Mouse (Mus musculus) forebrain, embryonic 14.5 days (tissue): ENCODE data around the gene Olfr1380. TPM values are rescaled to one million over a fixed set of nuclear protein-coding genes. Genes with fewer than 3 reads are reported as not detected.

ENCODE experiments used
- ATAC-seq: fragments of 200-750 bp; cut with Nextera tagmentation; 2 replicates; pipeline ENCODE4 v1.8.0; 2017; ENCODE audit warnings: mild to moderate bottlenecking, moderate library complexity
- DNase-seq: peaks from one replicate; pipeline ENCODE4 v3.0.0-alpha.2; 2015; ENCODE audit warnings: low spot score
- H3K27ac ChIP-seq: fragments of 300-500 bp; sonication (generic); 2 replicates; pipeline ENCODE4 v1.5.1; 2014; ENCODE audit warnings: low read depth, mild to moderate bottlenecking, control low read depth, low read length, moderate library complexity
- H3K27me3 ChIP-seq: fragments of 300-500 bp; sonication (generic); replicated peaks from 2 replicates; pipeline ENCODE4 v1.6.1; 2014; ENCODE audit warnings: low read length, control low read depth, mixed read lengths; ENCODE audit not compliant: control insufficient read depth, insufficient read depth
- H3K36me3 ChIP-seq: fragments of 300-500 bp; sonication (generic); 2 replicates; pipeline ENCODE4 v1.6.1; 2014; ENCODE audit warnings: low read length, control low read depth; ENCODE audit not compliant: control insufficient read depth, insufficient read depth
- H3K4me1 ChIP-seq: fragments of 300-500 bp; sonication (generic); 2 replicates; pipeline ENCODE4 v1.6.1; 2014; ENCODE audit warnings: antibody characterized with exemption, low read length, control low read depth; ENCODE audit not compliant: control insufficient read depth, insufficient read depth
- H3K4me2 ChIP-seq: fragments of 300-500 bp; sonication (generic); 2 replicates; pipeline ENCODE4 v1.6.1; 2014; ENCODE audit warnings: mild to moderate bottlenecking, control low read depth, low read length
- H3K4me3 ChIP-seq: fragments of 300-500 bp; sonication (generic); 2 replicates; pipeline ENCODE4 v1.5.1; 2014; ENCODE audit warnings: low read depth, low read length, control low read depth
- H3K9ac ChIP-seq: fragments of 300-500 bp; sonication (generic); 2 replicates; pipeline ENCODE4 v1.6.1; 2014; ENCODE audit warnings: mild to moderate bottlenecking, low read length, control low read depth, moderate library complexity
- H3K9me3 ChIP-seq: fragments of 300-500 bp; sonication (generic); replicated peaks from 2 replicates; pipeline ENCODE4 v1.6.1; 2016; ENCODE audit warnings: low read length, control low read depth, mixed read lengths; ENCODE audit not compliant: control insufficient read depth
- WGBS: fragments of 180-500 bp; shearing (Covaris S2); extraction: QIAGEN DNeasy Blood & Tissue Kit; methylation state at CpG from one replicate; pipeline ENCODE4 v1.1.7; 2014; 5-methylcytosine and 5-hydroxymethylcytosine counted together
- polyA plus RNA-seq: library from polyadenylated mRNA; unstranded; fragments of >200 nt; fragmentation: Nextera tagmentation; extraction: Ambion mirVana; gene quantifications from 2 replicates; pipeline ENCODE4 v1.2.1, GENCODE M21; 2014

The Olfr1380 gene
- polyA plus RNA-seq, 1 experiment from 2014 or later, result not detected

DNA sequence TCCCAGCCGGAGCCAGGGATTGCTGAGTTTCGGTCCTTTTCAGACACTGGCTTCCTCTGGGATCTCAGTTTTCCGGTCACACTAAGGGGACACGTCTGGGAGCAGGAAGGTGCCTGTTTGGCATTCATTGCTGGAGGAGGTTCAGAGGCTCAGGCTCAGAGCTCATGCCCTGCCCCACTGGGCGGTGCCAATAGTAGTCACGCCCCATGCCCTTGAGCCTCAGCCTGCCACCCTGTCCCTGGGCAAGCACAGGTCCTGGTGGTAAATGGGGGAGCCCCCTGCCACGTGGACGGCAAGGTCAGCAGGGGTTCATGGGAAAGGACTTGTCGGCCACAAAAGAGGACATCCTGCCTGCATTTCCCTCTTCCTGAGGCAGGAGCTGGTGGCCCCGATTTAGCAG lies 56.7 kb downstream of the Olfr1380 start:
- no peak overlapping the region for H3K27ac ChIP-seq
- no peaks in the 10 kb centered on the region for H3K4me1 ChIP-seq
- H3K4me3 ChIP-seq, result no peak overlapping the region
- H3K9ac ChIP-seq, result no peak overlapping the region
- H3K9me3 ChIP-seq, result no peaks in the 10 kb centered on the region
- H3K27me3 ChIP-seq, result peaks cover 9% of the 10 kb centered on the region
- ATAC-seq, result no peak; the same call in 1 of the 2 replicates
- no peak overlapping the region for H3K4me2 ChIP-seq
- no peak for DNase-seq
- no peaks in the 10 kb centered on the region for H3K36me3 ChIP-seq
- WGBS, result 24% methylated on average over 10 of the region's 10 CpGs

Other genes with a start within 250 kb of the Olfr1380 start
- gene Olfr1391, start 234.1 kb upstream of the Olfr1380 start, polyA plus RNA-seq, result not detected in 2 replicates
- gene Olfr1390, start 221.7 kb upstream of the Olfr1380 start, polyA plus RNA-seq, result not detected in 2 replicates
- not detected in 2 replicates for gene Olfr1389, start 133.8 kb upstream of the Olfr1380 start, polyA plus RNA-seq
- not detected in 2 replicates for gene Olfr1388, start 120.3 kb upstream of the Olfr1380 start, polyA plus RNA-seq
- not detected in 2 replicates for gene Olfr1387, start 101.5 kb upstream of the Olfr1380 start, polyA plus RNA-seq
- not detected in 2 replicates for gene Olfr1386, start 91.8 kb upstream of the Olfr1380 start, polyA plus RNA-seq
- gene Olfr1385, start 67.8 kb upstream of the Olfr1380 start, polyA plus RNA-seq, result not detected in 2 replicates
- gene Olfr1384, start 50.2 kb upstream of the Olfr1380 start, polyA plus RNA-seq, result not detected in 2 replicates
- gene Olfr1383, start 37.2 kb upstream of the Olfr1380 start, polyA plus RNA-seq, result not detected in 2 replicates
- gene Olfr1382, start 28.6 kb upstream of the Olfr1380 start, polyA plus RNA-seq, result not detected in 2 replicates
- not detected in 2 replicates for gene Olfr1381, start 13.4 kb upstream of the Olfr1380 start, polyA plus RNA-seq
- gene Flt4, start 52.4 kb downstream of the Olfr1380 start, polyA plus RNA-seq, result 1.8 TPM in 2 replicates
- not detected in 2 replicates for gene Scgb3a1, start 106.7 kb downstream of the Olfr1380 start, polyA plus RNA-seq
- gene Cnot6, start 155.8 kb downstream of the Olfr1380 start, polyA plus RNA-seq, result 56.3 and 58.8 TPM in 2 replicates
- gene Gfpt2, start 237.3 kb downstream of the Olfr1380 start, polyA plus RNA-seq, result 6.0 and 8.3 TPM in 2 replicates